In genomic region chr7:141462333-141462821, GRCm38 (mm10) we compare ENCODE assay signal across 8 mouse cellular contexts. TPM values are rescaled to one million over a fixed set of nuclear protein-coding genes. Genes with fewer than 3 reads are reported as not detected.
DNase-seq lines count a peak whose midpoint lies in the region; ATAC-seq and TF ChIP-seq lines count a peak whose summit lies in the region.

No protein-coding gene starts in this region.

- H3K4me1 ChIP-seq in embryonic facial prominence, embryonic 11.5 days (ENCODE audit: control insufficient read depth, insufficient read depth, low read length): peaks cover 17% of the 10 kb centered on the region
- peaks cover 23% of the 10 kb centered on the region for H3K4me1 ChIP-seq in hindbrain, embryonic 16.5 days (ENCODE audit: control insufficient read depth, insufficient read depth, low read depth, low read length)
- peaks cover 55% of the 10 kb centered on the region for H3K4me1 ChIP-seq in liver, embryonic 13.5 days (replicated peaks)
- peaks cover 41% of the 10 kb centered on the region for H3K4me1 ChIP-seq in small intestine, adult 2 months (ENCODE audit: control insufficient read depth, insufficient read depth, insufficient read length, low read length)

- H3K9me3 ChIP-seq in embryonic facial prominence, embryonic 11.5 days (replicated peaks; ENCODE audit: control insufficient read depth, low read length): no peaks in the 10 kb centered on the region
- H3K9me3 ChIP-seq in hindbrain, embryonic 16.5 days (ENCODE audit: control insufficient read depth, low read length): no peaks in the 10 kb centered on the region
- no peaks in the 10 kb centered on the region for H3K9me3 ChIP-seq in liver, embryonic 13.5 days (replicated peaks)

- no peak overlapping the region for H3K27ac ChIP-seq in embryonic facial prominence, embryonic 11.5 days (replicated peaks; ENCODE audit: low read depth, low read length)
- no peak overlapping the region for H3K27ac ChIP-seq in hindbrain, embryonic 16.5 days (ENCODE audit: low read depth, low read length)
- H3K27ac ChIP-seq in liver, embryonic 13.5 days: no peak overlapping the region
- peak overlapping the region; percentile 45 for H3K27ac ChIP-seq in small intestine, adult 2 months (ENCODE audit: insufficient read depth, low read depth, low read length)

- peak overlapping the region; percentile 76; the same call in 1 of the 2 replicates for H3K4me2 ChIP-seq in embryonic facial prominence, embryonic 11.5 days (ENCODE audit: low read depth, low read length)
- H3K4me2 ChIP-seq in hindbrain, embryonic 16.5 days (ENCODE audit: low read length): peak overlapping the region; percentile 81
- H3K4me2 ChIP-seq in liver, embryonic 13.5 days: peak overlapping the region; percentile 71; the same call in 1 of the 2 replicates

- DNase-seq in embryo, embryonic 11 days: peak; percentile 11
- DNase-seq in embryo, embryonic 10 days (ENCODE audit: low spot score): no peak
- DNase-seq in embryonic facial prominence, embryonic 11.5 days (ENCODE audit: low spot score): no peak
- DNase-seq in liver, embryonic 13.5 days: no peak
- no peak for DNase-seq in yolk sac, embryonic 10.5 days (ENCODE audit: low spot score)
- no peak for DNase-seq in spleen, adult 18-20 months

- H3K27me3 ChIP-seq in embryonic facial prominence, embryonic 11.5 days (ENCODE audit: control insufficient read depth, insufficient read depth, low read length): peaks cover 47% of the 10 kb centered on the region
- peaks cover 58% of the 10 kb centered on the region for H3K27me3 ChIP-seq in hindbrain, embryonic 16.5 days (replicated peaks; ENCODE audit: control insufficient read depth, insufficient read depth, low read length)
- H3K27me3 ChIP-seq in liver, embryonic 13.5 days: peaks cover 83% of the 10 kb centered on the region
- no peaks in the 10 kb centered on the region for H3K27me3 ChIP-seq in small intestine, adult 2 months (ENCODE audit: control insufficient read depth, insufficient read depth, low read length)

- H3K4me3 ChIP-seq in embryonic facial prominence, embryonic 11.5 days (ENCODE audit: low read depth, low read length): peak overlapping the region; percentile 30; the same call in 1 of the 2 replicates
- peak overlapping the region; percentile 46 for H3K4me3 ChIP-seq in hindbrain, embryonic 16.5 days (ENCODE audit: low read length)
- H3K4me3 ChIP-seq in liver, embryonic 13.5 days (replicated peaks): peak overlapping the region; percentile 54
- peak overlapping the region; percentile 68 for H3K4me3 ChIP-seq in small intestine, adult 2 months (ENCODE audit: low read depth, low read length)

- WGBS in embryonic facial prominence, embryonic 11.5 days: 15% methylated on average over 5 of the region's 5 CpGs
- WGBS in hindbrain, embryonic 16.5 days: 18% methylated on average over 5 of the region's 5 CpGs
- WGBS in liver, embryonic 13.5 days (ENCODE audit: insufficient replicate concordance): 17% methylated on average over 5 of the region's 5 CpGs
- WGBS in small intestine, adult 2 months: 7% methylated on average over 5 of the region's 5 CpGs

- no peak for TF ChIP-seq CTCF in small intestine, adult 2 months (IDR thresholded peaks at IDR 0.05; ENCODE audit: extremely low read depth, insufficient read length, insufficient replicate concordance, low read depth, low read length)

- ATAC-seq in embryonic facial prominence, embryonic 11.5 days (replicated peaks; ENCODE audit: insufficient number of reproducible peaks, low FRiP score, low TSS enrichment, low read depth): no peak
- ATAC-seq in hindbrain, embryonic 16.5 days: no peak
- ATAC-seq in liver, embryonic 13.5 days (ENCODE audit: low read depth): no peak

- TF ChIP-seq POLR2A in small intestine, adult 2 months (IDR thresholded peaks at IDR 0.05; ENCODE audit: low read depth, low read length): no peak

- H3K36me3 ChIP-seq in embryonic facial prominence, embryonic 11.5 days (replicated peaks; ENCODE audit: control insufficient read depth, insufficient read depth, low read depth, low read length): no peaks in the 10 kb centered on the region
- H3K36me3 ChIP-seq in hindbrain, embryonic 16.5 days (ENCODE audit: control insufficient read depth, insufficient read depth, low read length): peaks cover 3% of the 10 kb centered on the region; the same call in 1 of the 2 replicates
- no peaks in the 10 kb centered on the region for H3K36me3 ChIP-seq in liver, embryonic 13.5 days
- peaks cover 26% of the 10 kb centered on the region for H3K36me3 ChIP-seq in small intestine, adult 2 months (ENCODE audit: control insufficient read depth, insufficient read depth, low read length)

- H3K9ac ChIP-seq in embryonic facial prominence, embryonic 11.5 days (replicated peaks; ENCODE audit: low read length): peak overlapping the region; percentile 45
- H3K9ac ChIP-seq in hindbrain, embryonic 16.5 days (ENCODE audit: low read depth, low read length): no peak overlapping the region
- peak overlapping the region; percentile 64 for H3K9ac ChIP-seq in liver, embryonic 13.5 days

RNA-seq across cellular contexts. Expression of gene Cracr2b, which starts 1.5 kb away (rescaled TPM):
- 3.5 and 4.8 TPM in 2 replicates for polyA plus RNA-seq in embryonic facial prominence, embryonic 11.5 days (2014; fragmentation: Nextera tagmentation; extraction: Ambion mirVana)
- polyA plus RNA-seq in hindbrain, embryonic 16.5 days (2015; fragmentation: Nextera tagmentation; extraction: Ambion mirVana): 7.9 and 10.8 TPM in 2 replicates
- 3.6 and 4.0 TPM in 2 replicates for polyA plus RNA-seq in liver, embryonic 13.5 days (2015; fragmentation: Nextera tagmentation; extraction: Ambion mirVana)
- polyA plus RNA-seq in small intestine, adult 2 months (2012; rRNA removed): 32.6 and 57.1 TPM in 2 replicates

RNA-seq across cellular contexts. Expression of gene Cd151, which starts 4.8 kb away (rescaled TPM):
- polyA plus RNA-seq in embryonic facial prominence, embryonic 11.5 days (2014; fragmentation: Nextera tagmentation; extraction: Ambion mirVana): 39.2 and 42.4 TPM in 2 replicates
- 23.0 and 24.7 TPM in 2 replicates for polyA plus RNA-seq in hindbrain, embryonic 16.5 days (2015; fragmentation: Nextera tagmentation; extraction: Ambion mirVana)
- 4.1 and 5.0 TPM in 2 replicates for polyA plus RNA-seq in liver, embryonic 13.5 days (2015; fragmentation: Nextera tagmentation; extraction: Ambion mirVana)
- 209 and 414 TPM in 2 replicates for polyA plus RNA-seq in small intestine, adult 2 months (2012; rRNA removed)

RNA-seq across cellular contexts. Expression of gene Pnpla2, which starts 7.4 kb away (rescaled TPM):
- 10.5 and 11.1 TPM in 2 replicates for polyA plus RNA-seq in embryonic facial prominence, embryonic 11.5 days (2014; fragmentation: Nextera tagmentation; extraction: Ambion mirVana)
- 20.0 and 20.9 TPM in 2 replicates for polyA plus RNA-seq in hindbrain, embryonic 16.5 days (2015; fragmentation: Nextera tagmentation; extraction: Ambion mirVana)
- 11.9 and 13.8 TPM in 2 replicates for polyA plus RNA-seq in liver, embryonic 13.5 days (2015; fragmentation: Nextera tagmentation; extraction: Ambion mirVana)
- 86.0 and 319 TPM in 2 replicates for polyA plus RNA-seq in small intestine, adult 2 months (2012; rRNA removed)

RNA-seq across cellular contexts. Expression of gene Polr2l, which starts 12.6 kb away (rescaled TPM):
- 60.6 and 67.2 TPM in 2 replicates for polyA plus RNA-seq in embryonic facial prominence, embryonic 11.5 days (2014; fragmentation: Nextera tagmentation; extraction: Ambion mirVana)
- 72.4 and 75.8 TPM in 2 replicates for polyA plus RNA-seq in hindbrain, embryonic 16.5 days (2015; fragmentation: Nextera tagmentation; extraction: Ambion mirVana)
- polyA plus RNA-seq in liver, embryonic 13.5 days (2015; fragmentation: Nextera tagmentation; extraction: Ambion mirVana): 63.9 and 72.4 TPM in 2 replicates
- 29.9 and 30.2 TPM in 2 replicates for polyA plus RNA-seq in small intestine, adult 2 months (2012; rRNA removed)

RNA-seq across cellular contexts. Expression of gene Tspan4, which starts 12.7 kb away (rescaled TPM):
- polyA plus RNA-seq in embryonic facial prominence, embryonic 11.5 days (2014; fragmentation: Nextera tagmentation; extraction: Ambion mirVana): 24.8 and 27.3 TPM in 2 replicates
- polyA plus RNA-seq in hindbrain, embryonic 16.5 days (2015; fragmentation: Nextera tagmentation; extraction: Ambion mirVana): 68.3 and 71.0 TPM in 2 replicates
- 49.3 and 49.7 TPM in 2 replicates for polyA plus RNA-seq in liver, embryonic 13.5 days (2015; fragmentation: Nextera tagmentation; extraction: Ambion mirVana)
- 15.7 and 16.1 TPM in 2 replicates for polyA plus RNA-seq in small intestine, adult 2 months (2012; rRNA removed)
